Mouse (Mus musculus): Measurements from ENCODE around the gene St14.

GRCm38 (mm10) chr9:31088883-31089282 lies 42.8 kb downstream of the St14 start:
- TF ChIP-seq HCFC1 (IDR thresholded peaks at IDR 0.05; ENCODE audit: borderline replicate concordance, insufficient read depth, low read length), result no peak
- no peak for TF ChIP-seq MAFK (IDR thresholded peaks at IDR 0.05; ENCODE audit: insufficient read depth, low read depth, low read length)
- TF ChIP-seq ZC3H11A (IDR thresholded peaks at IDR 0.05; ENCODE audit: borderline replicate concordance, low read depth, low read length), result no peak
